Mouse (Mus musculus) embryonic facial prominence, embryonic 11.5 days (tissue): ENCODE results near the gene St3gal6. TPM values are rescaled to one million over a fixed set of nuclear protein-coding genes. Genes with fewer than 3 reads are reported as not detected.

Experiments
- ATAC-seq: fragments of 200-750 bp; cut with Nextera tagmentation; replicated peaks from 2 replicates; pipeline ENCODE4 v1.8.0; 2017; ENCODE audit warnings: low read depth; ENCODE audit not compliant: insufficient number of reproducible peaks, low FRiP score, low TSS enrichment
- DNase-seq: peaks from one replicate; pipeline ENCODE4 v3.0.0-alpha.2; 2015; ENCODE audit warnings: low spot score
- H3K27ac ChIP-seq: fragments of 300-500 bp; sonication (generic); replicated peaks from 2 replicates; pipeline ENCODE4 v1.5.1; 2014; ENCODE audit warnings: mild to moderate bottlenecking, low read depth, low read length, control low read depth
- H3K27me3 ChIP-seq: fragments of 300-500 bp; sonication (generic); 2 replicates; pipeline ENCODE4 v1.6.1; 2014; ENCODE audit warnings: mild to moderate bottlenecking, low read length, moderate library complexity, mixed read lengths; ENCODE audit not compliant: control insufficient read depth, insufficient read depth
- H3K36me3 ChIP-seq: fragments of 300-500 bp; sonication (generic); replicated peaks from 2 replicates; pipeline ENCODE4 v1.6.1; 2014; ENCODE audit warnings: low read depth, mild to moderate bottlenecking, low read length, moderate library complexity, mixed read lengths; ENCODE audit not compliant: control insufficient read depth, insufficient read depth
- H3K4me1 ChIP-seq: fragments of 300-500 bp; sonication (generic); 2 replicates; pipeline ENCODE4 v1.6.1; 2014; ENCODE audit warnings: low read length, mixed read lengths; ENCODE audit not compliant: control insufficient read depth, insufficient read depth
- H3K4me2 ChIP-seq: fragments of 300-500 bp; sonication (generic); 2 replicates; pipeline ENCODE4 v1.6.1; 2014; ENCODE audit warnings: low read depth, mild to moderate bottlenecking, control low read depth, low read length, moderate library complexity
- H3K4me3 ChIP-seq: fragments of 300-500 bp; sonication (generic); 2 replicates; pipeline ENCODE4 v1.5.1; 2014; ENCODE audit warnings: low read depth, low read length, control low read depth
- H3K9ac ChIP-seq: fragments of 300-500 bp; sonication (generic); replicated peaks from 2 replicates; pipeline ENCODE4 v1.6.1; 2014; ENCODE audit warnings: mild to moderate bottlenecking, control low read depth, low read length
- H3K9me3 ChIP-seq: fragments of 300-500 bp; sonication (generic); replicated peaks from 2 replicates; pipeline ENCODE4 v1.6.1; 2016; ENCODE audit warnings: mild to moderate bottlenecking, low read length, inconsistent platforms, mixed read lengths; ENCODE audit not compliant: control insufficient read depth
- WGBS: fragments of 180-500 bp; shearing (Covaris S2); extraction: QIAGEN DNeasy Blood & Tissue Kit; methylation state at CpG from one replicate; pipeline ENCODE4 v1.1.7; 2014; 5-methylcytosine and 5-hydroxymethylcytosine counted together
- polyA plus RNA-seq: library from polyadenylated mRNA; unstranded; fragments of >200 nt; fragmentation: Nextera tagmentation; extraction: Ambion mirVana; gene quantifications from 2 replicates; pipeline ENCODE4 v1.2.1, GENCODE M21; 2014

The St3gal6 gene
- polyA plus RNA-seq, 1 experiment from 2014 or later: 9.9 TPM

GRCm38 (mm10) chr16:58455118-58455517 lies 68.9 kb downstream of the St3gal6 start:
- Histone ChIP-seq H3K27me3 (no peaks in the 10 kb centered on the region), H3K9ac (no peak overlapping the region), H3K9me3 (no peaks in the 10 kb centered on the region), H3K27ac (no peak overlapping the region), H3K4me3 (no peak overlapping the region), H3K36me3 (no peaks in the 10 kb centered on the region; the same call in 1 of the 2 replicates), H3K4me2 (no peak overlapping the region), H3K4me1 (no peaks in the 10 kb centered on the region)
- no peak for ATAC-seq
- DNase-seq: no peak
- 80% methylated on average over 5 of the region's 5 CpGs for WGBS

GRCm38 (mm10) chr16:58454617-58455016 lies 69.4 kb downstream of the St3gal6 start:
- DNase-seq (peak; percentile 64), ATAC-seq (no peak)
- Histone ChIP-seq H3K36me3 (no peaks in the 10 kb centered on the region; the same call in 1 of the 2 replicates), H3K9me3 (no peaks in the 10 kb centered on the region), H3K27me3 (no peaks in the 10 kb centered on the region), H3K4me2 (no peak overlapping the region), H3K9ac (no peak overlapping the region), H3K4me3 (no peak overlapping the region), H3K27ac (no peak overlapping the region), H3K4me1 (no peaks in the 10 kb centered on the region)
- WGBS: 72% methylated on average over 8 of the region's 8 CpGs

- Histone ChIP-seq H3K4me2 (no peak overlapping the region), H3K9me3 (no peaks in the 10 kb centered on the region), H3K4me1 (no peaks in the 10 kb centered on the region), H3K36me3 (no peaks in the 10 kb centered on the region; the same call in 1 of the 2 replicates), H3K4me3 (no peak overlapping the region), H3K27ac (no peak overlapping the region), H3K9ac (no peak overlapping the region), H3K27me3 (no peaks in the 10 kb centered on the region)
- no peak for DNase-seq
- ATAC-seq: no peak
Observed at GRCm38 (mm10) chr16:58453820-58454219, 70.2 kb downstream of the St3gal6 start.

GRCm38 (mm10) chr16:58453138-58453537 lies 70.9 kb downstream of the St3gal6 start:
- Histone ChIP-seq H3K4me2 (no peak overlapping the region), H3K27ac (no peak overlapping the region), H3K4me1 (no peaks in the 10 kb centered on the region), H3K9ac (no peak overlapping the region), H3K27me3 (no peaks in the 10 kb centered on the region), H3K36me3 (no peaks in the 10 kb centered on the region), H3K9me3 (no peaks in the 10 kb centered on the region), H3K4me3 (no peak overlapping the region)
- 83% methylated on average over 3 of the region's 3 CpGs for WGBS
- DNase-seq: no peak
- no peak for ATAC-seq

- Histone ChIP-seq H3K36me3 (no peaks in the 10 kb centered on the region), H3K9me3 (no peaks in the 10 kb centered on the region), H3K4me3 (no peak overlapping the region), H3K27ac (no peak overlapping the region), H3K4me1 (no peaks in the 10 kb centered on the region), H3K27me3 (no peaks in the 10 kb centered on the region), H3K4me2 (no peak overlapping the region), H3K9ac (no peak overlapping the region)
- ATAC-seq (no peak), DNase-seq (no peak)
- 89% methylated on average over 5 of the region's 5 CpGs for WGBS
Observed at GRCm38 (mm10) chr16:58451647-58452046, 72.4 kb downstream of the St3gal6 start.

- Histone ChIP-seq H3K4me2 (no peak overlapping the region), H3K36me3 (no peaks in the 10 kb centered on the region), H3K4me1 (no peaks in the 10 kb centered on the region), H3K4me3 (no peak overlapping the region), H3K27me3 (no peaks in the 10 kb centered on the region), H3K27ac (no peak overlapping the region), H3K9me3 (no peaks in the 10 kb centered on the region), H3K9ac (no peak overlapping the region)
- DNase-seq: no peak
- ATAC-seq: no peak
- WGBS: 73% methylated on average over 6 of the region's 6 CpGs
Observed at GRCm38 (mm10) chr16:58450648-58451047, 73.4 kb downstream of the St3gal6 start.

GRCm38 (mm10) chr16:58449073-58449472 lies 75.0 kb downstream of the St3gal6 start:
- Histone ChIP-seq H3K9ac (no peak overlapping the region), H3K27ac (no peak overlapping the region), H3K36me3 (no peaks in the 10 kb centered on the region), H3K4me3 (no peak overlapping the region), H3K9me3 (no peaks in the 10 kb centered on the region), H3K4me1 (no peaks in the 10 kb centered on the region), H3K27me3 (no peaks in the 10 kb centered on the region), H3K4me2 (no peak overlapping the region)
- 89% methylated on average over 4 of the region's 4 CpGs for WGBS
- DNase-seq (no peak), ATAC-seq (no peak)

GRCm38 (mm10) chr16:58446281-58447259 lies 77.5 kb downstream of the St3gal6 start:
- ATAC-seq: no peak
- DNase-seq: no peak
- H3K4me1 ChIP-seq: no peaks in the 10 kb centered on the region
- H3K4me2 ChIP-seq: no peak overlapping the region
- H3K9me3 ChIP-seq: no peaks in the 10 kb centered on the region
- H3K27ac ChIP-seq: no peak overlapping the region
- no peak overlapping the region for H3K9ac ChIP-seq
- 92% methylated on average over 4 of the region's 4 CpGs for WGBS
- H3K4me3 ChIP-seq: no peak overlapping the region
- H3K27me3 ChIP-seq: no peaks in the 10 kb centered on the region
- no peaks in the 10 kb centered on the region; the same call in 1 of the 2 replicates for H3K36me3 ChIP-seq
